Comparison of ENCODE assay signal across 14 mouse cellular contexts in the genomic region with DNA sequence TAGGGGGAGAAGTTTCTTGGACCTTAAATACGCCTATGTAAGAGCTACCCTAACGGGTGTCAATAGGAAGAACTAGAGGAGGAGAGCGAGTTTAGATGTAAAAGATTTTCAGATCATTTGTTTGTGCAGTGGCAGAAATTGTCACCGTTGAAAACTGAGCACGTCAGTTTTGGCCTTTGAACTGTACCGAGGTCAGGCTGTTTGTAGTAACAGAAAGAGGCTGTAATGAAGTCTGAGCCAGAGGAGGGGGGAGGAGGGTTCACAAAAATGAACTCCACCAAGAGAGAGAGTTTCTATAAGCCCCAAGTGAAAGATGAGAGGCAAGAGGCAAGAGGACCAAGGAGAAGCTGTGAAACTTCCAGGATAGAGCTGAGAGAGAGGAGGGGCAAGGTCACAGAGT.
"Had no signal": no experiment of that assay in that cellular context is flagged by ENCODE, and none has a peak within 500 bp of the region (broad histone marks: within the 10 kb centered on the region; RNA-seq: fewer than 3 reads in every experiment).

No protein-coding gene starts in this region.

- DNase-seq: kidney, postnatal 14 days; layer of hippocampus, adult 9-11 months; liver, embryonic 13.5 days; lung, adult 2 months; lung, postnatal 14 days; lung, postnatal 4 days; midbrain, embryonic 14.5 days; thymus, postnatal 25 days had no signal

- H3K9ac ChIP-seq: limb, embryonic 13.5 days; liver, embryonic 13.5 days; stomach, embryonic 15.5 days had no signal

- H3K4me2 ChIP-seq: limb, embryonic 13.5 days; liver, embryonic 13.5 days; midbrain, embryonic 11.5 days; stomach, embryonic 15.5 days had no signal

- H3K36me3 ChIP-seq: limb, embryonic 10.5 days; limb, embryonic 13.5 days; liver, embryonic 13.5 days; stomach, embryonic 15.5 days had no signal

- H3K27ac ChIP-seq: layer of hippocampus, adult 2 months; limb, embryonic 10.5 days; limb, embryonic 13.5 days; liver, embryonic 13.5 days; stomach, embryonic 15.5 days had no signal

- H3K4me1 ChIP-seq: limb, embryonic 13.5 days; stomach, embryonic 15.5 days had no signal

- ATAC-seq: intestine, postnatal 0 days had no signal

- H3K27me3 ChIP-seq: limb, embryonic 13.5 days; stomach, embryonic 15.5 days had no signal

- H3K4me3 ChIP-seq: layer of hippocampus, adult 2 months; limb, embryonic 10.5 days; limb, embryonic 13.5 days; liver, embryonic 13.5 days; stomach, embryonic 15.5 days had no signal

- H3K9me3 ChIP-seq: limb, embryonic 10.5 days; limb, embryonic 13.5 days; liver, embryonic 13.5 days; stomach, embryonic 15.5 days had no signal
